Mouse (Mus musculus) MEL (cell line): ENCODE measurements around the gene Lpcat1. TPM values are rescaled to one million over a fixed set of nuclear protein-coding genes. Genes with fewer than 3 reads are reported as not detected.

Experiments used
- DNase-seq: peaks from one replicate; pipeline ENCODE4 v3.0.0; 2011; ENCODE audit warnings: low read depth, low spot score
- H3K27ac ChIP-seq: 2 replicates; pipeline ENCODE4 v1.5.1; 2012; ENCODE audit warnings: low read depth, mild to moderate bottlenecking, control low read depth, low read length, moderate library complexity; ENCODE audit not compliant: control insufficient read depth
- H3K27me3 ChIP-seq, 2 experiments: fragments of 150-350 bp in 1 of 2; sonication (generic) in 1 of 2; 2 replicates each; pipeline ENCODE4 v1.6.1; 2012; ENCODE audit warnings: low read length in 2 of 2, mild to moderate bottlenecking in 2 of 2, improper control_type of control experiment in 1 of 2, moderate library complexity in 1 of 2; ENCODE audit not compliant: insufficient read depth in 2 of 2, control insufficient read depth in 1 of 2
- H3K36me3 ChIP-seq, 2 experiments: 2 replicates each; pipeline ENCODE4 v1.6.1; 2012 to 2014; ENCODE audit warnings: low read length in 2 of 2, improper control_type of control experiment in 1 of 2, inconsistent platforms in 1 of 2, mild to moderate bottlenecking in 1 of 2; ENCODE audit not compliant: insufficient read depth in 2 of 2, control insufficient read depth in 1 of 2
- H3K4me1 ChIP-seq, 2 experiments: fragments of 150-350 bp in 1 of 2; sonication (generic) in 1 of 2; 2 replicates each; pipeline ENCODE4 v1.6.1; 2012; ENCODE audit warnings: low read length in 2 of 2, improper control_type of control experiment in 1 of 2, mild to moderate bottlenecking in 1 of 2; ENCODE audit not compliant: insufficient read depth in 2 of 2, control insufficient read depth in 1 of 2
- H3K4me3 ChIP-seq, 2 experiments: fragments of 150-350 bp in 1 of 2; sonication (generic) in 1 of 2; 2 replicates each; pipeline ENCODE4 v1.5.1; 2012; ENCODE audit warnings: low read depth in 2 of 2, low read length in 2 of 2, mild to moderate bottlenecking in 2 of 2, moderate library complexity in 2 of 2, control low read depth in 1 of 2, improper control_type of control experiment in 1 of 2; ENCODE audit not compliant: control insufficient read depth in 1 of 2, insufficient read depth in 1 of 2
- H3K79me2 ChIP-seq: 2 replicates; pipeline ENCODE4 v1.6.1; 2012; ENCODE audit warnings: mild to moderate bottlenecking, low read length, moderate library complexity; ENCODE audit not compliant: control insufficient read depth, poor library complexity, insufficient read depth
- H3K9ac ChIP-seq: 2 replicates; pipeline ENCODE4 v1.6.1; 2012; ENCODE audit warnings: low read depth, mild to moderate bottlenecking, control low read depth, low read length, moderate library complexity; ENCODE audit not compliant: control insufficient read depth, poor library complexity, severe bottlenecking
- H3K9me3 ChIP-seq: fragments of 150-350 bp; sonication (generic); replicated peaks from 2 replicates; pipeline ENCODE4 v1.6.1; 2012; ENCODE audit warnings: mild to moderate bottlenecking, low read length, improper control_type of control experiment, moderate library complexity; ENCODE audit not compliant: insufficient read depth
- BHLHE40 ChIP-seq: IDR thresholded peaks from 2 replicates; pipeline ENCODE4 v1.6.1; 2012; ENCODE audit warnings: low read depth, mild to moderate bottlenecking, inconsistent platforms, low read length, improper control_type of control experiment, borderline replicate concordance
- CHD2 ChIP-seq: IDR thresholded peaks from 2 replicates; pipeline ENCODE4 v1.6.1; 2011; ENCODE audit warnings: low read length, improper control_type of control experiment
- CTCF ChIP-seq, 3 experiments: IDR thresholded peaks in 2 of 3; conservative IDR thresholded peaks in 1 of 3; 2 replicates each; pipeline ENCODE4 v1.5.1; 2011 to 2012; ENCODE audit warnings: low read length in 3 of 3, low read depth in 2 of 3, mild to moderate bottlenecking in 2 of 3, improper control_type of control experiment in 1 of 3, inconsistent platforms in 1 of 3, mixed read lengths in 1 of 3, moderate library complexity in 1 of 3; ENCODE audit not compliant: control insufficient read depth in 1 of 3, insufficient read depth in 1 of 3, poor library complexity in 1 of 3, severe bottlenecking in 1 of 3
- E2F4 ChIP-seq: IDR thresholded peaks from 2 replicates; pipeline ENCODE4 v1.6.1; 2011; ENCODE audit warnings: low read depth, low read length, improper control_type of control experiment, borderline replicate concordance
- EP300 ChIP-seq, 2 experiments: IDR thresholded peaks; 2 replicates each; pipeline ENCODE4 v1.6.1; 2011; ENCODE audit warnings: improper control_type of control experiment in 2 of 2, low read length in 2 of 2, low read depth in 1 of 2, mild to moderate bottlenecking in 1 of 2
- GABPA ChIP-seq: IDR thresholded peaks from 2 replicates; pipeline ENCODE4 v1.6.1; 2012; ENCODE audit warnings: low read depth, mild to moderate bottlenecking, inconsistent platforms, low read length, improper control_type of control experiment, moderate library complexity
- GATA1 ChIP-seq: IDR thresholded peaks from 2 replicates; pipeline ENCODE4 v1.6.1; 2011; ENCODE audit warnings: low read depth, low read length, improper control_type of control experiment
- HCFC1 ChIP-seq: IDR thresholded peaks from 2 replicates; pipeline ENCODE4 v1.6.1; 2012; ENCODE audit warnings: low read depth, mild to moderate bottlenecking, inconsistent platforms, low read length, improper control_type of control experiment, moderate library complexity
- MAFK ChIP-seq: IDR thresholded peaks from 2 replicates; pipeline ENCODE4 v1.6.1; 2011; ENCODE audit warnings: low read depth, mild to moderate bottlenecking, low read length, improper control_type of control experiment, borderline replicate concordance
- MAX ChIP-seq: IDR thresholded peaks from 2 replicates; pipeline ENCODE4 v1.6.1; 2011; ENCODE audit warnings: low read length, improper control_type of control experiment
- MAZ ChIP-seq: IDR thresholded peaks from 2 replicates; pipeline ENCODE4 v1.6.1; 2012; ENCODE audit warnings: low read depth, mild to moderate bottlenecking, inconsistent platforms, low read length, improper control_type of control experiment
- MXI1 ChIP-seq: IDR thresholded peaks from 2 replicates; pipeline ENCODE4 v1.6.1; 2011; ENCODE audit warnings: mild to moderate bottlenecking, low read depth, low read length, improper control_type of control experiment
- MYB ChIP-seq: IDR thresholded peaks from 2 replicates; pipeline ENCODE4 v1.6.1; 2011; ENCODE audit warnings: mild to moderate bottlenecking, low read depth, low read length, improper control_type of control experiment
- NELFE ChIP-seq: IDR thresholded peaks from 2 replicates; pipeline ENCODE4 v1.6.1; 2011; ENCODE audit warnings: low read depth, low read length, improper control_type of control experiment
- POLR2AphosphoS2 ChIP-seq: IDR thresholded peaks from 2 replicates; pipeline ENCODE4 v1.6.1; 2011; ENCODE audit warnings: low read length, improper control_type of control experiment
- RAD21 ChIP-seq: IDR thresholded peaks from 2 replicates; pipeline ENCODE4 v1.6.1; 2011; ENCODE audit warnings: mild to moderate bottlenecking, low read depth, low read length, improper control_type of control experiment
- SIN3A ChIP-seq: IDR thresholded peaks from 2 replicates; pipeline ENCODE4 v1.6.1; 2012; ENCODE audit warnings: low read length, improper control_type of control experiment, inconsistent platforms
- SMC3 ChIP-seq: IDR thresholded peaks from 2 replicates; pipeline ENCODE4 v1.6.1; 2011; ENCODE audit warnings: low read depth, low read length, improper control_type of control experiment
- TAL1 ChIP-seq: IDR thresholded peaks from 2 replicates; pipeline ENCODE4 v1.6.1; 2012; ENCODE audit warnings: mild to moderate bottlenecking, inconsistent platforms, low read length, moderate library complexity, mixed read lengths
- TCF12 ChIP-seq: IDR thresholded peaks from 2 replicates; pipeline ENCODE4 v1.6.1; 2014; ENCODE audit warnings: low read depth, mild to moderate bottlenecking, inconsistent platforms, low read length, improper control_type of control experiment, moderate library complexity
- UBTF ChIP-seq: IDR thresholded peaks from 2 replicates; pipeline ENCODE4 v1.6.1; 2012; ENCODE audit warnings: low read depth, mild to moderate bottlenecking, inconsistent platforms, low read length, improper control_type of control experiment, moderate library complexity, borderline replicate concordance; ENCODE audit not compliant: insufficient read depth
- USF1 ChIP-seq: IDR thresholded peaks from 2 replicates; pipeline ENCODE4 v1.6.1; 2014; ENCODE audit warnings: low read depth, mild to moderate bottlenecking, inconsistent platforms, low read length, improper control_type of control experiment, moderate library complexity
- USF2 ChIP-seq, 2 experiments: IDR thresholded peaks; 2 replicates each; pipeline ENCODE4 v1.6.1; 2011 to 2012; ENCODE audit warnings: improper control_type of control experiment in 2 of 2, low read length in 2 of 2, borderline replicate concordance in 1 of 2, inconsistent platforms in 1 of 2, low read depth in 1 of 2, mild to moderate bottlenecking in 1 of 2; ENCODE audit not compliant: insufficient read depth in 1 of 2
- ZKSCAN1 ChIP-seq: IDR thresholded peaks from 2 replicates; pipeline ENCODE4 v1.6.1; 2012; ENCODE audit warnings: low read depth, mild to moderate bottlenecking, inconsistent platforms, low read length, improper control_type of control experiment, moderate library complexity
- ZMIZ1 ChIP-seq: IDR thresholded peaks from 2 replicates; pipeline ENCODE4 v1.6.1; 2012; ENCODE audit warnings: low read depth, mild to moderate bottlenecking, inconsistent platforms, low read length, improper control_type of control experiment, moderate library complexity
- ZNF384 ChIP-seq: IDR thresholded peaks from 2 replicates; pipeline ENCODE4 v1.6.1; 2012; ENCODE audit warnings: low read depth, mild to moderate bottlenecking, inconsistent platforms, low read length, improper control_type of control experiment
- polyA plus RNA-seq, 2 experiments: library from polyadenylated mRNA; stranded (reverse) in 1 of 2; unstranded in 1 of 2; fragments of >175 nt in 1 of 2; fragments of >200 nt in 1 of 2; gene quantifications; 2 replicates each; pipeline versions ENCODE4 v1.2.1 to v1.2.4; 2012; ENCODE audit warnings: low replicate concordance in 2 of 2, low read depth in 1 of 2; ENCODE audit not compliant: insufficient read length in 2 of 2, insufficient read depth in 1 of 2, missing spikeins in 1 of 2
- total RNA-seq: library from RNA; depleted of rRNA; stranded (reverse); fragments of 300-350 nt; gene quantifications from 2 replicates; pipeline ENCODE4 v1.2.3, GENCODE M21; 2012

The Lpcat1 gene
- total and polyA plus RNA-seq, 3 experiments: 31.5 to 38.8 TPM; not detected in 1

DNA sequence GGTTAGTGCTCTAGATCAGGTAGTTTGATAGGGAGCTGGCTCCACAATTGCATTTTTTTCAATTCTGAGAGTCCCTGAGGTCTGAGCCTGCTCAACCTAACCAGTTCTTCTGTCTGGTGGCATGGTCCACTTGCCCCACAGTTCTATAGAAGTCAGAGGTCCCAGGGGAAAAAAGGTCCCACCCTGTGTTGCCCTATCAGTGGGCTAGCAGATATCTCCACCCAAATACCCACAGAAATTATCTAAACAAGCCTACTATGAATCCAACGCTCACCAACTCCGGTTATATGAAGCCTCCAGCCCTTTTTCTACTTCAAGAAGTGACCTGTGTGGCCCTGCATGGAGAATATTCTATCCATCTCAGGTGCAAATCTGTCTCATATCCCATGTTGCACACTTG, 20.9 kb upstream of the Lpcat1 start:
- Histone ChIP-seq H3K79me2 (no peaks in the 10 kb centered on the region), H3K9ac (no peak overlapping the region), H3K27ac (no peak overlapping the region), H3K4me3 (no peak overlapping the region), H3K36me3 (peaks cover 0 to 19% of the 10 kb centered on the region in 2 experiments; a peak in 2 of 4 replicates), H3K9me3 (no peaks in the 10 kb centered on the region), H3K4me1 (peaks cover 7 to 23% of the 10 kb centered on the region in 2 experiments), H3K27me3 (no peaks in the 10 kb centered on the region)
- peak; percentile 28 for DNase-seq
- peak; percentile 35 to 71; a peak in 3 of 4 replicates for TF ChIP-seq EP300 (IDR thresholded peaks at IDR 0.05; ENCODE audit: low read depth in 1 of 2, low read length in 2 of 2)
- TF ChIP-seq MXI1: no peak
- TF ChIP-seq USF2 (IDR thresholded peaks at IDR 0.05; ENCODE audit: borderline replicate concordance in 1 of 2, insufficient read depth in 1 of 2, low read depth in 1 of 2, low read length in 2 of 2): no peak
- TF ChIP-seq ZKSCAN1: no peak
- TF ChIP-seq MAX: no peak
- TF ChIP-seq NELFE: no peak
- no peak for TF ChIP-seq MAFK
- TF ChIP-seq HCFC1: no peak
- TF ChIP-seq TAL1: no peak
- no peak for TF ChIP-seq ZMIZ1
- TF ChIP-seq ZNF384: no peak
- TF ChIP-seq SIN3A: no peak
- no peak for TF ChIP-seq CHD2
- TF ChIP-seq MAZ: no peak
- no peak for TF ChIP-seq E2F4
- TF ChIP-seq RAD21: no peak
- TF ChIP-seq BHLHE40: no peak
- TF ChIP-seq TCF12: 0 out of 2 replicates have a peak, but pooled peaks have one; percentile 43
- no peak for TF ChIP-seq MYB
- no peak for TF ChIP-seq CTCF (IDR thresholded peaks at IDR 0.05 in 2 of 3, conservative IDR thresholded peaks at IDR 0.05 in 1 of 3; ENCODE audit: control insufficient read depth in 1 of 3, insufficient read depth in 1 of 3, low read depth in 2 of 3, low read length in 3 of 3, poor library complexity in 1 of 3, severe bottlenecking in 1 of 3)
- peak; percentile 43 for TF ChIP-seq GATA1
- TF ChIP-seq SMC3: no peak
- no peak for TF ChIP-seq POLR2AphosphoS2
- no peak for TF ChIP-seq GABPA
- no peak for TF ChIP-seq USF1
- TF ChIP-seq UBTF: no peak
